Mouse (Mus musculus) testis, postnatal 10 days (tissue): ENCODE measurements at regions not wholly inside any gene's neighbourhood (a gene's known extent, or its start where the extent isn't known, plus 50 kb on each side); places are given as distances from the start of the nearest gene placed in this dataset.

ENCODE experiments used
- DNase-seq: peaks from one replicate; pipeline ENCODE4 v3.0.0; 2021; ENCODE audit warnings: low spot score

DNA sequence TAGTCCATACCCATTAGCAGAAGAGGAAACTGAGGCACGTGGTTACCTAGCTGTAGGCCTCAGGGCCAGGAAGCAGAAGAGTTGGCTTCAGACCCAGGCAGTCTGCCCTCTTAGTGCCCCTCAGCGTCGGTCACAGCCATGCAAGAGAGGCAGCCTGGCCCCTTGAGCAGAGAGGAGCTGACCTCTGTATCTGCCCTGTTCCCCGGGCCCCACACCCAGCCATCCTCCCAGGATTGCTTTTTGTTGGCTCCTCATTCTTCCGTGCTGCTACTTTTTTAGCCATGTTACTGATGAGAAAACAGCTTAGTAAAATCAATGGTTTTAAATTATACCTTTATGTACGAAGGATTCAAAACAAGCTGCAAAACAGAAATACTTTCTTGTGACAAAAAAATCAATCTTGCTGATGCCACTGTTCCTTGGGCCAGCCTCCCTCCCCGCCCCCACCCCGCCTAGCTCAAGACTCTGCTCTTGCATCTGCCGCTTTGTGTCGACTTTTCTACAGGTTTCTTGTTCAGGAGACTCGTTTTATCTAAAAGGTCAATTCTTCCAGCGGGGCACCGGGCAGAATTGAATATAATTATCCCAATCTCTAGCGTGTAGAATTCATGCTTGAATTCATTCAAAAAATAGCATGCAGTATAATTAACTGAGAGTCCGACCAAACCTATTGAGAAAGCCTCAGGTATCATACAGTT is 70.8 kb downstream of the Sall1 start:
- no peak for DNase-seq

- DNase-seq: no peak
Observed at GRCm38 (mm10) chr8:88958843-88959242, 85.1 kb downstream of the Sall1 start.

- no peak for DNase-seq
Observed at GRCm38 (mm10) chr8:88953178-88953577, 90.8 kb downstream of the Sall1 start.

DNA sequence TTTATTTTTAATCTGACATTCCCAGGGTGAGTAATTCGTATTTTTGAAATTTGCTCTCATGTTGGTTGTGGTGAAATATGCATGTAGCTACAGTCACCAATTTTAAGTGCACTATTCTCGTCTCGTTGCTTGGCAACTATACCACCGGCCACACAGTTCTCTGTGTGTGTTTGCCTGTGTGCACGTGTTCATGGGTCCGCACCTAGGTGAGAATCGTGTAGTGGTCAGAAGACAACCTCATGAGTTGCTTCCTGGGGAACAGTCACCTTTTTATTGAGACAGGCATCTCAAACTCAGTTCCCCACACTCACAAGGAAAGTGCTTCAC is 92.2 kb downstream of the Sall1 start:
- DNase-seq: no peak

GRCm38 (mm10) chr8:88951145-88951828 is 92.7 kb downstream of the Sall1 start:
- DNase-seq: no peak

DNA sequence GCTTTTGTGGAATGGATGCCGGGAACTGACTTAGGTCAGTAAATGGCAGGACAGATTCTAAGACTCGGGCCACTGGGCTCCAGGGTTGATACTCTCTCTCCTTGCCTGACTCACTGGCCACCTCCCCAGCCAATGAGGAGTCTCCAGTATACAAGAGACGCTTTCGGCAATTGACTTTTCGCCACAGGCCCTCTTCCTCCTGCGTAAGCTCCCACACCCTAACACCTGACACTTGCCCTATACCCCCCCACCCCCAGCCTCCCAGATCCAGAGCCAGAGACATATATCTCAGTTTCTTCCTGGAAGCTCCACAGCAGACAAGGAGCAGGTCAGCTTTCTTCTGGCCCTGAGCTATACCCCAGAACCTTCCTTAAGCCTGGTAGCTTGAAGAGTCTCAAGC is 94.0 kb downstream of the Sall1 start:
- DNase-seq: no peak

GRCm38 (mm10) chr8:88948981-88949380 is 95.0 kb downstream of the Sall1 start:
- DNase-seq: no peak

GRCm38 (mm10) chr8:88948328-88948727 is 95.6 kb downstream of the Sall1 start:
- no peak for DNase-seq

- DNase-seq: no peak
Observed at GRCm38 (mm10) chr8:88947384-88947783, 96.6 kb downstream of the Sall1 start.

GRCm38 (mm10) chr8:88945656-88946055 is 98.3 kb downstream of the Sall1 start:
- no peak for DNase-seq

DNA sequence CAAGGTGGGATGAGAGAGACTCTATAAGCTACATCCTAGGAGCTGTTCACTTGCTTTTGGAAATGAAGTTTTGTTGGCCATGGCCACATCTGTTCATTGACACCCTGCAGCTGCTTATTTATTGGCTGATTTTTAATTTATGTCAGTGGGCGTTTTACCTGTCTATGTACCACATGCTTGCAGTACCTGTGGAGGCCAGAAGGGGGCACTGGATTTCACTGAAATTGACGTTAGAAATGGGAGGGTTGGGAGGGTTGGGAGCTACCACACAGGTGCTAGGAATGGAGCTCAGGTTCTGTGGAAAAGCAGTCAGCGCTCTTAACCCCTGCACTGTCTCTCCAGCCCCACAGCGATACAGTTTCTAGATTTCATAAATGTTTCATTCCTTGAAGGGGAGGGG is 99.9 kb downstream of the Sall1 start:
- peak; percentile 60 for DNase-seq

DNA sequence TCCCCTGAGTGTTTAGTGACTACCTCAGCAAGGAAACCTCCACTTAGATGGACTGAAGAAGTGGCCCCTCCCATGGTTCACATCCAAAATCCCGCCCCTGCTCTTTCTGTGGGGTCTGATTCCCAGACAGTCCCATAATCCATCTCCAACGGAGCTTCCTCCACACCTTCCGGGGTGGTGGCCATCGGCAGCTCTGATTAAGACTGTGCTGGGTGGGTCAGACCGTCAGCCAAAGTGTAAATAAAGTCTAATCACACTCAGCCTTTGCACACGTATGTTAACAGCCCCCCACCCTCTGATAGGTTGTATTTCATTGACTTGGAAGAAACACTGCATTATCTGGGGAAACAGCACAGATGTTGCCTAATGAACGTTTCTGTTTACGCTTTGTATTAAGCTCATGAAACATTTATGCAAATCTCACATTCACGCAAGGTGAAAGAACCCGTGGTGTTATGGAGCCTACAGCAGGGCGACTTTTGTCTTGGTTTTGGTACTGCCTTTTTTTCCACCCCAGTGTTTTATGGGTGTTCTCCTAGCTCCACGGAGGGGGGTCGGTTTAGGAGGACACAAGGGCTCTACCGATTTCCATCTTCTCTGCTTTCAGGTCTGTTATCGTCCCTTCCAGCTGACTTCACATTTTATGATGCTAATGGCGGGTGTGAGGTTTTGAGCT is 104.8 kb downstream of the Sall1 start:
- DNase-seq: no peak

- DNase-seq: no peak
Observed at GRCm38 (mm10) chr8:88934708-88935107, 109.3 kb downstream of the Sall1 start.

DNA sequence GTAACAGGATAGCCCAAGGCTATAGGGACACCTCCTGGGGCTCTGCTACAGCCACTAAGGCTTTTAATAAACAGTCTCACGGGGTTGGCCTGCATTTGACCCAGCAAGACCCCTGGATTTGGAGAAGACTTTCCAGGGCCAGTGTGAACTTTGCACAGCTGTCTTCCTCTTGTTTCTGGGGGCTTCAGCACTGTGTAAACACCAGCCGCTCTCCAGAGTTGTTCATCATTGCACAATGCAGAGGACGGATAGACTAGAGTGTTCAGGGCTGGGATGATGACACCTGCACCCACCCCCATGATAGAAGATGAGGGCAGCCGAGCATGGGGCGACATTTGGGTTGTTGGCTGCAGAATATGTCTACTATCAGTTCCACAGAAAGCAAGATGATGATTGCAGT is 112.9 kb downstream of the Sall1 start:
- DNase-seq: no peak

GRCm38 (mm10) chr8:88930370-88930769 is 113.6 kb downstream of the Sall1 start:
- DNase-seq: no peak

DNA sequence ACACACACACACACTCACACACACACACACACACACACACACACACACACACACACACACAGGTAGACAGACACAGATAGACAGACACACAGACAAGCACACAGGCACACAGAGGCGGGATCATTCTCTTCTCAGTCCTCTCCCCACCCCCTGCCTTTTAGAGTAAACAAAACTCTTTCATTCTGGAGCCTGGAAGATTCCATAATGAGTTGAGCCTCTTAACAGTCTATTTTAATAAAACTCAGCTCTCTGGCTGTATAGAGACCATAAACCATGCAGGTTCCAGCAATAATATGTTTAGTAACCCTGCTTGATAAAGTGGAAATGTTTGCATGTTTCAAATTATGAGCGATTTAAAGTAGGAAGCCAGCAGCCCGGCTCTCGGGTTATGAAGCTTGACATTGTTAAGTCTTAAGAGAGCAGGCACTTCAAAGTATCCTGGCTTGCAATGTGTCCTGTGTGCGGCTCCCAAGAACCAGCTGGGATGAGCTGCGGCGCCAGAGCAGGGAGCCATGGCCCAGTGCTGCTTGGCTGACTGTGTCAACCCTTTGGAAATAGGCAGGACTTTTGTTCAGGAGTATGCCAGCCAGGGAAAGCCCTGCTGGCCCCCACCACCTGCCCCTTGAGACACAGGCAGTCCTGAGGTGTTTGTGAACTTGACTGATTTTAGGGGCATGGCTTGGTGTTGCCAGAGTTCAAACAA is 115.1 kb downstream of the Sall1 start:
- DNase-seq: no peak

- peak; percentile 53 for DNase-seq
Observed at GRCm38 (mm10) chr8:88922840-88923239, 121.1 kb downstream of the Sall1 start.

DNA sequence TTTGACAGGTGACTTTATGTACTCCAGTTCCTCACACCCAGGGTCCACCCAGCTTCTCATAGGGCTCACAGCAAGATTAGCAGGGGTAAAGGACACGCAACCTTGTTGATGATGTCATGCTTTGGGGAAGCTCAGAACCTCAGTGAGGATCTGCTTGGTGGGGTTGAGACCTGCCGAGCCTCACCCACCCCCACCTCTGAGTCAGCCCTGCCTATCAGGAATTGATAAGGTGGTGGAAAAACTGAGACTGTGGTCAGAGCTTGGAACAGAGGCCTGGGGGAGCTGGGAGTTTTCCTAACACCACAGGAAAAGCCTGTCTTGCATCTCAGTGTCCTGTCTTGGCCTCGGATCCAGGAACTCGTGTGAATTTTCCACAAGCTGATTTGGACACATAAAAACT is 122.0 kb downstream of the Sall1 start:
- no peak for DNase-seq

GRCm38 (mm10) chr8:88919282-88919681 is 124.7 kb downstream of the Sall1 start:
- DNase-seq: no peak

- no peak for DNase-seq
Observed at GRCm38 (mm10) chr8:88916064-88916463, 127.9 kb downstream of the Sall1 start.

GRCm38 (mm10) chr8:88914657-88915056 is 129.3 kb downstream of the Sall1 start:
- DNase-seq: no peak

GRCm38 (mm10) chr8:88914190-88914589 is 129.8 kb downstream of the Sall1 start:
- DNase-seq: no peak

DNA sequence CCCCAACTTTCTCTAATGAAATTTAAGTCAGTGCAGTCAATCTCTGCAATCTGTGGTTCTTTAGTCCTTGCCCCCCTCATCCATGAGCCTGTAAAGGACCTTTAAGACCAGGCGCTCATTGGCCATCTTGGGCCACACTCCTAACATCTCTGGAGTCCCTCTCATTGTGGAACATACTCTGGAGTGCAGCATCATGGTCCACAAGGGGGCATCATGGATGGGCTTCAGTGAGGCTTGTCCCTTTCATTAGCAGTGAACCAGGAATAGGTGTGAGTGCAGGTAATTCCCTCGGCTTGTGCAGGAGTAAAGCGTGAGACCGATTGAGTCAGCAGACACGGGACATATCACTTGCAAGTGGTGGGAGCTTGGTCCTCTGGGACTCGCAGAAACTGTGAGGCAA is 137.7 kb downstream of the Sall1 start:
- DNase-seq: no peak
